Mouse (Mus musculus) R1 (cell line): ENCODE results near the gene Col25a1.
A peak's percentile ranks its signal among the peaks of the same experiment; 100 is the strongest.

ENCODE experiments used
- DNase-seq: peaks from one replicate; pipeline ENCODE4 v3.0.0-alpha.2; 2018; ENCODE audit warnings: low read depth, low spot score

Gene Col25a1

GRCm38 (mm10) chr3:130161323-130161917, 30.1 kb downstream of the Col25a1 start:
- no peak for DNase-seq

DNA sequence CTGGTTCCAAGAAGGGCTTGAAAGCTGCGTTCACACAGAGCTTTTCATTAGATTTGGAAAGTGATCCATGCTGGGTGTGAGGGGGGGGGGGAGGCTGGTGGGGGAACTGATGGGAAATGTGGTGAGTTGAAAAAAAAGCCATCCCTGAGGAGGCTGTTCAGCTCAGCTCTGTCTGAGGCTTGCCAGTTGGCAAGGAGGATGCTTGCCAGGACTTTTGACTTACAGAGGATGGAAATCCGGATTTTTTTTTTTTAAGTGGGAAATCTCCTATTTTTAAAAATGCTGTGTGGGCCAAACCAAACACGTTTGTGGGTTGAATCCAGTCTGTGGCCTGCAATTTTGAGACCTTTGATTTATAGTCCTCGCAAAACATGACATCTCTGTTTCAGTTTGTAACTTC, 35.6 kb downstream of the Col25a1 start:
- no peak for DNase-seq

DNA sequence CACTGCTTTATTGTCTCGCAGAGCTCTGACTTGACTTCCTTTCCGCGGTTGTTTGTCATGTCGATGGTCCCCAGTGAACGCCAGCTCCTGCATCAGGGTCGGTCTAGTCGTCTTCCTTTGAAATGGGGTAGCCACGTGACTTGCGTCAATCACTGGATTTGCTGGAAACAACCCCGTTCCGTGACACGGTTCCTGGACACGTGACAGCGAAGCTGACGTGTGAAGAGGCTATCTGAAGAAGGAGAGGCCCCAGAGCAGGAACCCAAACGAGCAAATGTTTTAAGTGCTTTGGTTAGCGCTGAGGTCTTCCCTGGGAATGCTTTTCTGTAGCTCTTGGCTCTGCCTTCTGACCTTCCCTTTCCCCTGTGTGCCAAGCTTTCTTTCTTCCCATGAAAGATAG, 41.5 kb downstream of the Col25a1 start:
- peak; percentile 6 for DNase-seq

- DNase-seq: peak; percentile 33
Observed at GRCm38 (mm10) chr3:130180181-130180940, 49.1 kb downstream of the Col25a1 start.

DNA sequence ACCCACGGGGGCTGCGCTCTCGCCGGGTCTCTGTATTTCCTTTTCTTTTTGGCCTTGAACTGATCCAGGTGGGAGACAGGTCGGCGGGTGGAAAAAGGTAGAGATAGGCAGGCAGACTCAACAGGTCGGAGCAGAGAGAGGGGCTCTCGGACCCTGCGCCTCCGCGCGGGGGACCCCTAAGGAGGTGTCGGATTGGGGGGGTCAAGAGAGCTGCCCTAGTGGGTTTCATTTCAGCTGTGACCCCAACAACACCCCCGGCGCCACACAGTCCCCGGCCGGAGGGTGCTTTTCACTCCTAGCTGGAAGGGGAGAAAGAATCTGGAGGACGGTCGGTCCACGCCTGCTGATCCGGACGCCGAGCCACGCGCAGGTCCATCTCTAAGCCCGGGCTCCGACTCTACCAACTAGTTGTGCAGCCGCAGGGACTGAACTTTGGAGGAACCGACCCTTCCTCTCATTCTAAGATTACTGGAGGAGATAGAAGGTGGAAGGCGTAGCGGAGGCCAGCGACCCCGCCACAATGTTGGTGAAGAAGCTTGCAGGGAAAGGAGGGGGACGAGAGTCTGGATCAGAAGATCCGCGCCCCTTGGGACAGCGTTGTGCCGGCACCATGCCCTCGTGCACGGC, 49.8 kb downstream of the Col25a1 start:
- peak; percentile 17 for DNase-seq

DNA sequence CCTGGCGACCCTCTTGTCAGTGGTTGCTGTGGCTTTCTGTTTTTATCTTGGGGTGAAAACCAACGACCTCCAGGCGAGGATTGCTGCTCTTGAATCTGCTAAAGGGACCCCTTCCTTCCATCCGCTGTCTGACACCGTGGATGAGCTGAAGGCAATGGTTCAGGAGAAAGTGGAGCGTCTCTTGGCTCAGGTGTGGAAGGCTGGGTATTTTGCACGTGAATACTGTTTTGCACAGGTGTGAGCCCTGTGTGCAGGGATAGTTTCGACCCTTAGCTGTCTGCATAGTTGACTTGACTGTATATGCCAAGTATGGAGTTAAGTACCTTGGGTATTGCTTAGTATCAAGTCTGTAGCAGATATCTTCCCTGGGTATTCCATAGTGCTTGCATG, 50.3 kb downstream of the Col25a1 start:
- DNase-seq: peak; percentile 6

- no peak for DNase-seq
Observed at GRCm38 (mm10) chr3:130182450-130182849, 51.1 kb downstream of the Col25a1 start.

- peak; percentile 13 for DNase-seq
Observed at GRCm38 (mm10) chr3:130185111-130185510, 53.8 kb downstream of the Col25a1 start.

- DNase-seq: no peak
Observed at GRCm38 (mm10) chr3:130187588-130187987, 56.3 kb downstream of the Col25a1 start.

DNA sequence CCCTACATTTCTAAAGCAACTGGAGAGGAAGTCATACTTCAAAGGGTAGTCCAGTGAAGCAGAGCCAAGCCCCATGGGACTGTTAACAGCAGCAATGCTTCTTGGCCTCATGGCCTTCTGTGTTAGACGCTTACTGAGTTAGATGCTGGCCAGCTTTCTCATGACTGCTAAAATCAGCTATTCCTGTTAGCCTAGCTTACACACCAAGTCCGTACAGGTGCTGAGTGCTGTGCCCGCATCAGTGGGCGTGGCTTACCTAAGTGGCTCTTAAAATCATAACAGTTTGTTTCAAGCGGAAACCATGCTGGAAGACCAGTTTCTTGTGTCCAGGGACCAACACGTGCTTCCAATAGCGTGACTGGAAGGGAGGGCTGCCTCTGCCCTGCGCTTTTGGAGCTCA, 62.1 kb downstream of the Col25a1 start:
- no peak for DNase-seq

DNA sequence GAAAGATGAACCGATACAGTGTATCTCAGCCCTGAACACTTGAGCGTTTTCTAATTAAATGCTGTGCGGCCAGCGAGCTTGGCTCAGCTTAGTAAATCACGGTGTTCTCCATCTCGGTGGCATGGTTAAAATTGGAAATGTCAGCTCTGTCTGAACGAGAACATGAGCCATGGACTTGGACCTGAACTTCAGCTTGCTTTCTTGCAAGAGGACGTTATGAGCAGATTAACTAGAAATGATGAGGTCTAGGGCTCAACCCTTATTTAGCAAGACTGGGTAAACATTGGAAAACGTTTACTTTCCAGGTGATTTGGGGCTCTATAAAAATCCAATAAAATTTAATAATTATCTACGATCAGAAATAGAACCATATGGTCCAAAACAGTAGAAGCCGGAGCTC, 83.3 kb downstream of the Col25a1 start:
- DNase-seq: no peak

GRCm38 (mm10) chr3:130216141-130216540, 84.8 kb downstream of the Col25a1 start:
- no peak for DNase-seq

DNA sequence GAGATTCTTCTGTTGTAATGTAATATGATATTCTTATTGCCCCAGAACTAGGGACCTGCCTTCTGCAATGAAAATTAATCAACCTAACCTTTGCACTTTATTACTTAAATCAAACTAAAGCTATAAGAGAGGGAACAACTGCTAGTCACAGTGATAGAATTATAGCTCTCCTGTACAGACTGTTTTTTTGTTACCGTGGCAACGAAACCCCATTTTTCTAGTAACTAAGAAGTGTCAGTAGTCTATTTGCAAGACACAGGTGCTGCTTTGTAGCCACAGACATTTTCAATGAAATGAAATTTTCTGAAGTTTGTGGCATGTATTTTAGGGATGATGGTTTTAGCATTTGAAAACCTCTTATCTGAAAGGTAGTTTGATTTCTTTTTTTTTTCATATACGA, 85.3 kb downstream of the Col25a1 start:
- peak; percentile 6 for DNase-seq

- no peak for DNase-seq
Observed at GRCm38 (mm10) chr3:130217705-130218104, 86.4 kb downstream of the Col25a1 start.

- DNase-seq: no peak
Observed at GRCm38 (mm10) chr3:130218232-130218728, 87.0 kb downstream of the Col25a1 start.

DNA sequence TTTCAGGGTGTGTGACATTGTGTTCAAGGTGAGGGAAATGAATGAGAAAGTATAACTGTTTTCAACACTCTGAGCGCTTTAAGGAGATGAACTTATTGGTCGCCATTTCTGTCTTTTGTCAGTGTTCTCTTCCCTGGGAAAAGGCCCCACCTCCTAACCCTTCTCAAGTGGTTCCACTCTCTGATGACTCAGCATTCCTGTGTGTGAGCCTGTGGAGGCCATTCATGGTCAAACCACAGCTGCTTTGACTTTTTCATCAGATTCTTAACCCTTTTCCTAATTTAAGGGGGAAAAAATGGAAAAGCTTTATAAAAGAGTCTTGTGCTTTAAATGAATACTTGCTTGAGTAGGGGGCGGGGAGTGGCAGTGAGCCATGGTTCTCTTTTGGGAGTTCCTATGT, 89.5 kb downstream of the Col25a1 start:
- peak; percentile 9 for DNase-seq

DNA sequence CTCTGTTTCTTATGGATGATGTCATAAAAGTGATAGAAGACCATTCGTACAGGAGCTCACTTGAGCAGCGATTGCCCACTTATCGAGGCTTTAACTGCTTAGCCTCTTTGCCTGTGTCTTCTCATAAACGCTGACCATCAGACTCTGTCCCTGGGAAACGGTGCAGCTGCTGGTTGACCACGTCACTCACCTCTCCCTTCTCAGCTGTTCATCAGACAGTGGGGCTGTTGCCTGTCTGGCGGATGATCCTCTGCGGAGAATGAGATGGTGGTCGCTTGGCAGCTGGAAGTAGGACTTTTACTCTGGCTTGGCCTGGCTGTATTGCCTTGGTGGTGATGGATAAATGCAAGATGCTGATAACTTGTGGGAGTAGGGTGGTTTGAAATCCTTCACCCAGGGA, 96.9 kb downstream of the Col25a1 start:
- no peak for DNase-seq

DNA sequence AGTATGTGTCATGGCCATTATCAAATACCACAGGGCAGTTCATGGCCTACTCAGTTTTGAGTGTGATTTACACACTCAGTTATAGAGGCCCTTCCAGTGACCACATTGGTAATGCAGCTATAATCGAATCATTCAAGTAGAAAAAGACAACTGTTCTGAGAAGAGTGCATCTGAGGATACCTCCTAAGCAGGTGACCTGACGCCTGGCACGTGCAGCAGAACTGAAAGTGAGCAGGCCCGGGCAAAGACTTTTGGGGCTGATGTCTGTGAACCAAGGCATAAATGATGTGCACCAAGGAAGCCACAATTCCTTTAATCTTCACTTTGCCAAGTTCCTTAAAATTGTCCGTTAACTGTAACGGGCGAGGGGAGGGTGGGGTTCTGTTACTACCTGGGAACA, 101.6 kb downstream of the Col25a1 start:
- no peak for DNase-seq

- no peak for DNase-seq
Observed at GRCm38 (mm10) chr3:130235233-130235632, 103.9 kb downstream of the Col25a1 start.

- no peak for DNase-seq
Observed at GRCm38 (mm10) chr3:130236129-130236528, 104.8 kb downstream of the Col25a1 start.

GRCm38 (mm10) chr3:130237852-130238251, 106.6 kb downstream of the Col25a1 start:
- DNase-seq: no peak

DNA sequence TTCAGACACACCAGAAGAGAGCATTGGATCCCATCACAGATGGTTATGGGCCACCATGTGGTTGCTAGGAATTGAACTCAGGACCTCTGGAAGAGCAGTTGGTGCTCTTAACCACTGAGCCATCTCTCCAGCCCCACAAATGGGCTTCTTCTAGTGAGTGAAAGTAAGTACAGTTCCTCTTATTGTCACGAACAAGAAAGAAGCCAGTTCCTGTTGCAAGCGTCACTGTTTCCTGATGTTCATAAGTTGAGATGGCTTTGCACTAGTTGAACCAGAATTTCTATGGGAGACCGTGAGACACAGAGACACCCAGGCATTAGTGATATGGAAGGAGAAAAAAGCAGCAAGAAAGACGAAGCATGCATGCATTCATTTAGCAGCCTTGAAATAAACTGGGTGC, 110.6 kb downstream of the Col25a1 start:
- DNase-seq: no peak
